Mouse (Mus musculus) adrenal gland, postnatal 36 days (tissue): Measurements from ENCODE around the gene Bola3. TPM values are rescaled to one million over a fixed set of nuclear protein-coding genes. Genes with fewer than 3 reads are reported as not detected.

Experiments used
- DNase-seq, 2 experiments: peaks; one replicate each; pipeline ENCODE4 v3.0.0; 2021; ENCODE audit warnings: mixed read lengths in 1 of 2
- long read RNA-seq, 2 experiments: library from polyadenylated mRNA; stranded (forward); transcript quantifications; one replicate each; pipeline ENCODE4 v2.0.0; 2021; ENCODE audit warnings: borderline sequencing depth in 2 of 2
- total RNA-seq, 2 experiments: library from RNA; stranded (reverse); gene quantifications; 2 replicates each; pipeline ENCODE4 v1.2.3; 2021

Gene Bola3
- total RNA-seq = 100 to 1,000 TPM; 177 to 218 TPM
- long read RNA-seq, experiment 1, transcript Bola3-207 (4 exons, 2,312 nt) = major isoform, 220 of 248 reads
- long read RNA-seq, experiment 1, partial matches to known transcripts = 13 of 248 reads
- long read RNA-seq, experiment 1, other reads (novel, unspliced or antisense) = 13 of 248 reads
- long read RNA-seq, experiment 2, transcript Bola3-207 (4 exons, 2,312 nt) = major isoform, 109 of 124 reads
- long read RNA-seq, experiment 2, partial matches to known transcripts = 2 of 124 reads
- long read RNA-seq, experiment 2, other reads (novel, unspliced or antisense) = 11 of 124 reads

GRCm38 (mm10) chr6:83348873-83349272 is at the start of gene Bola3:
Gene Bola3, plus strand, starts transcription at chr6:83349147.
- DNase-seq = no peak

DNA sequence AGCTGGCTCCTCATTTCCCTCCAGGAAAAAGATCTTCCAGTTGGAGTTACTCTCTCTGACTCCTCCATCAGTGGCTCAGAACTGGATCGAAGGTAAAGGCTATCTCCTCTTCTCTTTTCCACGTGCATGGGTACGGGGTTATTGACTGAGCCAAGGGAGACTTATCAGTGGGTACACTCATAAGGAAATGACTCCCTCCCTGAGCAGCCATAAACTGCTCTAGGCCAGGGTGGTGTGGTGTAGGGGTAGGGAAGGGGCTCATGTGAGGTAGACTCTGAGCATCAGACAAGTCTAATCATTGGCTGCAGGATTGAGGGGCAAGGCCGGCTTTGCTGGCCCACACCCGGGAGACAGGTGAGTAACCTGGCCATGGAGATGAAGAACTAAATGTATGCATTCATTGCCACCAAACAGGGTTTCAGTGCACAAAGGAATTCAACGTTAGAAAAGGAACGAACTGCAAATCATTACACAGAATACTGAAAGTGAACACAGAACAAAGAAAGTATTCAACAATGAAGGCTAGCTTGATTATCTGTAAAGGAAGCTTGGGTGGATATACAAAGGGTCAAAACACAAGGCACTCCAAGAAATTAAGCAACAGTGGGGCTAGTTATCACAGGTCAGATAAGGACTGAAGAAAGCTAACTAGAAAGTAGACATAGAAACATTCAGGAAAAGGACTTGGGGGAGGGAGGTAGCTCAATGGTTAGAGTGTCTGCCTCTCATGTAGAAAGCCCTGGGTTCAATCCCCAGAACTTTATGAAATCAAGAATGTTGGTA is 48.3 kb upstream of the Bola3 start:
- DNase-seq = no peak

DNA sequence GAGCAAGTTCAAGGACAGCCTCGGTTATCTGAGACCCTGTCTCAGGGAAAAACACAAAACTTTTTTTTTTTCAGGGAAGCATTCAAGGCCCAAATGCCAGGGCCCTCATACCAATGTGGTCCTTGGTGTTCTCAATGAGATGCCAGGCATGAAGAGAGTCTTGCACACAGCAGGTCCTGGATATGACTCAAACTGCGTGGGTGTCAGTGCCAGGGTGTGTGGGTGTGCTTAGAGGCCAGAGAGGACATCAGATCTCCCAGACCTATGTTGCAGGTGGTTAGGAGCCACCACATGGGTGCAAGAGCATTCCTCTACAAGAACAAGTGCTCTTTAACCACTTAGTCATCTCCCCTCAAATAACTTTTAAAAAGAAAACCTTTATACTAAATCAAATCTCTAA is 47.7 kb upstream of the Bola3 start:
- DNase-seq = no peak

DNA sequence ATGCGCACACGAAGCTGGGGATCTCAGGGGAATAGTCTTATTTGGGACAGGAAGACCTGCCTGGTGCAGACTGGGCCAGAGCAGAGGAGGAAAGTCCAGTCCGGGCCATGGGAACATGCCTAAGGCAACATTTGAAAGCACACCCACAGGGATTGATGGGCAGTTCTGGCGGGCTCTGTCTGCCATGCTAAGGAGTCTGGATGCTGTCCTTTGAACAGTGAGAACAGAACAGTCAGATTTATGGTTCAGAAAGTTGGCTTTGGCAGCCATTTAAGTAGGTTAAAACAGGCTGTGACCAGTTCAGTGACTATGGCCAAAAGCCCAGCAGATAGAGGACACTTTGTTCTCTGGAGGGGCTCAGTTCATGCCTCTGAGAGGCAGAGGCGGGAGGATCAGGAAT is 46.7 kb upstream of the Bola3 start:
- peak; percentile 25 to 47 for DNase-seq

DNA sequence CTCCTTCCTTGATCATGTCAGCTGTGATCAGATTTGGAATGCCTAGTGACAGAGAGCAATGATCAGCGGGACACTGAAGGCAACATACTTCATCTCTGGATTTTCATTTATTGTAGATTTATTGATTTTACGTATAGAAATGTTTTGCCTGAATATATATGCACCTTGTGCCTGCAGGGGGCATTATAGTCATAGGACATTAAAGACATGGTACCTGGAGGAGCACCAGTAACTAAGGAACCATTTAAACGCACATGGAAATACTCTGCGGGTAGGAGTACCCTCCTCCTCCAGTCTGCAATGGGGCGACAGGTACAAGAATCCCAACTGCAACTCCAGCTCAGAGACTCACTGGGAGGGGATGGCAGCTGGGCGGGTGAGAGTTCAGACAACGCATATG is 39.9 kb upstream of the Bola3 start:
- DNase-seq = no peak

GRCm38 (mm10) chr6:83311206-83311605 is 37.7 kb upstream of the Bola3 start:
- no peak for DNase-seq

DNA sequence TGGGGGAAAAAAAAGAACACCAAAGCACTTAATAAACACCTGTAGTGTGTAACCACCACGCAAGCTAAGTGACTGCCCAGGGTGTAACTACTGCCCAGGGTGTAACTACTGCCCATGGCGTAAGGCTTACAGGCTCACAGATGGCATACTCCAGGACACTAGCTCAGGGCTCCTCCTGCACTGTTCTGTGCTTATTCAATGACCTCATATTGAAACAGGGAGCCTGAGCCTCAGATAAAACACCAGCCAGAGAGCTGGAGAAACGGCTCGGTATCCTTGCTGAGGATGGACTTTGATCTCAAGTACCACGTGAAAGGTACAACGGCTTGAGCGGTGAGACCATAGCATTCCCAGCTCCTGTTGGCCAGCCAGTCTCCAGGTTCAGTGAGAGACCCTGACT is 36.9 kb upstream of the Bola3 start:
- no peak for DNase-seq

GRCm38 (mm10) chr6:83312514-83312913 is 36.4 kb upstream of the Bola3 start:
- DNase-seq = peak; percentile 47 to 57

DNA sequence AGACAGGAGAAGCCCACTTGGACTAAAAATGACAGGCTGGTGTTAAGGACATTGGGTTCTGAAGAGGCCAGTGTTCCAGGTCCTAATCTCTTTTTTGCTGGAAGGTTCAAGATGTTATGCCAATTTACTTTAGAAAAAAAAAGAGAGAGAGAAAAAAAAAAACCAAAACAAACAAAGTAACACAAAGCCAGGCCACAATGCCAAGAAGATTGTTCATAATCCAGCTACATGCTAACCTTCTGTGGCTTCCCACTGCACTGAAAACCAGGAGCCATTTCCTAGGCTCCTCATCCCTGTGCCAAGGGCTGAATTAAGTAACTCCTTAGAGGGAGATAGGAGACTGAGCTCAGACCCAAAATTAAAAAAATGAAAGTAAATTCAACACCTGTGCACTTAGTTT is 33.7 kb upstream of the Bola3 start:
- DNase-seq = no peak

DNA sequence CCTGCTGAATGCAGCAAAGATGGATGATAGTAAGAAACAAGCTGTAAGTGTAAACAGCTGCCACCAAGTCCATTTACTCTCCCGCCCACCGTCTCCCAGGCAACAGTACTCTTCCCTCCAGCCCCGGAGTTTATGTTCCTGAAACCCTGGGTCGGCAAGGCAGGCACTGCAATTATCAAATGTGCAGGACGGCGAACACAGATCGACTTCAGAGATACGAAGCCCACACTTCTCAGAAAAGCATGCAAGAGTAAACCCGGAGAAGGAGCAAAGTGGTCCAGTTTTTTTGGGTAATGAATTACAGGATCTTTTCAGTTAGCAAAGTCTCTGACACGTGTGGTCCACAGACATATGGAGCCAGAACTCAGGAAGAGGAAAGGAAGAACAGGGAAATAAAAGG is 32.9 kb upstream of the Bola3 start:
- no peak for DNase-seq

- peak; percentile 96 to 97 for DNase-seq
These were observed 31.7 kb upstream of the Bola3 start for GRCm38 (mm10) chr6:83317108-83317741.

DNA sequence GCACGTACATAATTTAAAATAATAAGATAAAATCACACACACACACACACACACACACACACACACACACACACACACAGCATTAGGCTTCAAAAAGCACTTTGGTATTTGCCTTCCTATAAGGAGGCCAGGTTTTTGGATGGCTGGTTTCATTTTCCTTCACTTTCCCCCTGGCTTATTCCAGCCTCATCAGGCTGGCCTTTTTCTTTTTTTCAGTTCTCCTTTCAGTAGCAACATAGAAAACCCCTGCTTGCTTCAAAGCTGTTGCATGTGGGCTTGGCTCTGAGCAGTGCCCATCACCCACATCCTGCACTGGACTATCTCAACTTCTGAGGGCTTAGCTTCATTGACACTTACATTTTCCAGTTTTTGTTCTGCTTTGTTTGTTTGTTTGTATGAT is 27.0 kb upstream of the Bola3 start:
- no peak for DNase-seq

DNA sequence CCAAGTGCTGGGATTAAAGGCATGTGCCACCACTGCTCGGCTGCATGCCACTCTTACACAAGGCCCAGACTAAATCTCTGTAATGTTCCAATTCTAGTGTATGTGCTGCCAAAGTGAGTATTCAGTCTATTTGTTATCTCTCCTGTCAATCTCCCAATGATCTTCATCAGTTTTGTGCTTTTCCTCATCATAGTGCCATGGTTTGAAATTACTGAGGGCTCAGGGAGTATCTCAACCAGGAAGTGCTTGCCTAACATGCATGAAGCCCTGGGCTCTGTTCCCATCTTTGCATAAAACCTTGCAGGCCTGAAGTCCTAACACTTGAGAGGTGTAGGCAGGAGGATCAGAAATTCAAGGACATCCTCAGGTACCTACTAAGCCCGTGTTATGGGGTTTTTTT is 26.2 kb upstream of the Bola3 start:
- no peak for DNase-seq

DNA sequence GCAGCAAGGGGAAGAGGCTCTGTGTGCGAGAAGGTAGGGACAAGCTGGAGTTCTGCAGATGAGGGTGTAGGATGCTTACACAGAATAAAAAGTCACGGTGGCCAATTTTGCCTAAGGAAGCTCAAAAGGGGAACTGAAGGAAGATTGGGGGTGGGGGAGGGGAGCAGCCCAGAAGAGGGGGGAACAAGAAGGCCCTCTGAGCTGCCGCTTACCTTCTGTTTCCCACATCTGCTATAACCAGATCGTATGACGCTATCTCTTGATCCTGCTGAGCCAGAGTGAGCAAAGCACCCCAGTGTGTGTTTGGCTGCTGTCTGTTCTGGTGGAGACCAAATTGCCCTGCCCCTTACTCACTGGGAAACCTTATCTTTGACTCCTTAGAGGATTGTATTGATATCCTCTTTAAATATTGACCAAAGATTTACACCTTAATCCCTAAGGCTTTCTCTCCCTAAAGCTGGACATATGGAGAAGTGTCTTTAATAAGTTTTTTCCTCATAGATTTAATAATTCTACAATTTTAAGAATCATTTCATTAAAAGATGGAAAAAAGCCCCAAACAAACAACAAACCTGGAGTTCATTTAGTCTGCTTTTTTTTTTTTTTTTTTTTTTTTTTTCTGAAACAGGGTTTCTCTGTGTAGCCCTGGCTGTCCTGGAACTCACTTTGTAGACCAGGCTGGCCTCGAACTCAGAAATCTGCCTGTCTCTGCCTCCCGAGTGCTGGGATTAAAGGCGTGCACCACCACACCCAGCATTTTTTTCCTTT is 25.1 kb upstream of the Bola3 start:
- no peak for DNase-seq

DNA sequence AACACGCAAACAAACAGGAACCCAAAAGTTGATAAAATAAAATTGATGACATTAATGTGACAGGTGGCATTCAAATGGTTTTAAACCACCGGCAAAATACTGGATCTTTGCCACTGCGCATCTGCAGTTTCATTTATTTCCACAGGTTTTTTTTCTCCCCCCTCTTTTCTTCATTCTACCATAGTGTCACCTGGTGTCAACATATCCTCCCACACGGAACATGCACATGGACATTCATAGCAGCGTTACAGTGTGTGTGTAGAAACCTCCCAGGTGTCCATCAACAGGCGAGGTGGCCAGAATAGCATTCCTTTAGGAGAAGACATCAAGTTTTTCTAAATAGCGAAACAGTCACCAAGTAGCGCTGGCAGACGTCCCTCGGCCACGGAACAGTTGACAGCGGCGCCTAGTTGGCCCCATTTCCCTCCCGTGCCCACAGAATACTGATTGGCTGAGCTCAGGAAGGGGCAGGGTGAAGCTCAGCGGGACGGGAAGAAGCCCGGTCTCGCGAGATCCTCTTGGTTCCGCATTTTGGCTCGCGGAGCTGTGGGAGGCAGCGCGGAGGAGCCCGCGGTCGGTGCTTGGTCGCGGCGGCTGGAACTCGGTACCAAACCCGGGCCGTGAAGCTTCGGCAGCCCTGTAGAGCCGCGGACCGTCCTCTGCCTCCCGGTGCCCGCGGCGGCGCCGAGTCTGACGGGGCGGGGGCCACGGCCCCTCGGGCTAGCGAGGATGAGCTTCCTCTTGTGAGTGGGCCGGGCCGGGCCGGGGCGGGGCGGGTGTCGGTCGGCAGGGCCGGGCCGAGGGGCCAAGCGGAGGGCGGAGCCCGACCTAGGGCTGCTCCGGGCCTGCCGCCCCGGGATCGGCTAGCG is 23.2 kb upstream of the Bola3 start, which contains the start of the genes Mthfd2 and Mob1a:
TSS of gene Mthfd2 (minus strand) at position 384 of the 869 bp plus-strand sequence.
TSS of gene Mob1a (plus strand) at position 492 of the 869 bp plus-strand sequence.
- peak; percentile 95 to 96 for DNase-seq

- no peak for DNase-seq
These were observed 22.6 kb upstream of the Bola3 start for GRCm38 (mm10) chr6:83326394-83326736.

- no peak for DNase-seq
These were observed 22.2 kb upstream of the Bola3 start for GRCm38 (mm10) chr6:83326761-83327160.

- DNase-seq = no peak
These were observed 21.3 kb upstream of the Bola3 start for GRCm38 (mm10) chr6:83327591-83328190.

DNA sequence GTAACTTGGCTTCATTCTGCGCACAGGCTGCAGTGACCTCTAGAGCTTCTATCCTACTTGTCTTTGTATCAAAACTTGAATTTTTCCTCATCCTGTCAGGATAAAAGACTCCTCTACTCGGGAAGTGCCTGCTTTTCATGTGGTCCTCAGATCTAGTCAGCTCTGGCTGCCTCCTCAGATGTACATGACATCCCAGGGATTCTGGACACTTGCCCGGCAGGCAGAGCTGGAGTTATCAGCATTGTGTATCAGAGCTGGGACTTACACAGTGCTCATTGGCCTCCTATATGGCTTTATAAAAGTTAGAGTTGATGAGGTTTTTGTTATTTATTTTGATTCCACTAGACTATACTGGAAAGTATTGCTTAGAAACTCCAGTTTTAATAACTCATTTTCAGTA is 7.6 kb upstream of the Bola3 start:
- DNase-seq = peak; percentile 58 to 61

GRCm38 (mm10) chr6:83342957-83343356 is 6.0 kb upstream of the Bola3 start:
- no peak for DNase-seq

DNA sequence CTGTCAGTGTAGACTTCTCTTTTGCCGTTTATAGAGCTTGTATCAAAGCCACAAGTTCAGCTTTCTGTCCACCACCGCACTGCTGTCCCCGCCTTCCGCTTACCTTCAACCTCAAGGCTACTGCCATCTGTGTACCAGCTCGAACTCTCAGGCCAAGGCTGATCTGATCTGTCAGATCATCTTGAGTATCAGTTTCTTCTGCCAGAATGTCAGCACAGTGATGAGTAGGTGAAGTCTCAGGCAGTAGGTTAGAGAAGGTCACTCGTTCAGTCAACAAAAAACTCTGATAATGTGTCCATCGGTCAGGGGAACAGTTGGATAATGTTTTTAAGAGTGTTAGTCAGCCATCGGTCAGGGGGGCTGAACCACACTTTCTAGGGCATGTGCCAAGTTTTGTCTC is 3.7 kb upstream of the Bola3 start:
- peak; percentile 39 to 63 for DNase-seq
